Mouse (Mus musculus): ENCODE results near the gene Hoxd8. TPM values are rescaled to one million over a fixed set of nuclear protein-coding genes. Genes with fewer than 3 reads are reported as not detected.
A peak's percentile ranks its signal among the peaks of the same experiment; 100 is the strongest.

Hoxd8 gene
- polyA plus RNA-seq, 1 experiment, result not detected

- TF ChIP-seq GATA1 (IDR thresholded peaks at IDR 0.05; ENCODE audit: borderline replicate concordance, low read length), result no peak
- Histone ChIP-seq H3K36me3 (replicated peaks; ENCODE audit: low read length) (no peaks in the 10 kb centered on the region), H3K9me3 (no peaks in the 10 kb centered on the region), H3K27me3 (replicated peaks) (peaks cover 95% of the 10 kb centered on the region), H3K4me1 (peaks cover 28% of the 10 kb centered on the region), H3K4me3 (replicated peaks) (peak within 1 kb of the TSS; percentile 70)
These were observed 7.6 kb downstream of the Hoxd8 start, which contains the start of the genes Hoxd3 and Hoxd4 for GRCm38 (mm10) chr2:74711721-74712621. Gene Hoxd3 (plus strand): TSS chr2:74711927. Gene Hoxd4 (plus strand): TSS chr2:74711929.

- Histone ChIP-seq H3K4me3 (replicated peaks) (no peak overlapping the region), H3K9me3 (no peaks in the 10 kb centered on the region), H3K4me1 (peaks cover 28% of the 10 kb centered on the region), H3K36me3 (replicated peaks; ENCODE audit: low read length) (no peaks in the 10 kb centered on the region), H3K27me3 (replicated peaks) (peaks cover 95% of the 10 kb centered on the region)
- TF ChIP-seq FLI1 (IDR thresholded peaks at IDR 0.05; ENCODE audit: low read length) (no peak), GATA1 (IDR thresholded peaks at IDR 0.05; ENCODE audit: borderline replicate concordance, low read length) (no peak)
These were observed 9.1 kb downstream of the Hoxd8 start for GRCm38 (mm10) chr2:74713239-74714150.

- no peaks in the 10 kb centered on the region for H3K9me3 ChIP-seq
- no peaks in the 10 kb centered on the region for H3K36me3 ChIP-seq (replicated peaks; ENCODE audit: low read length)
- no peak overlapping the region for H3K4me3 ChIP-seq (replicated peaks)
- TF ChIP-seq FLI1 (IDR thresholded peaks at IDR 0.05; ENCODE audit: low read length) (no peak), GATA1 (IDR thresholded peaks at IDR 0.05; ENCODE audit: borderline replicate concordance, low read length) (no peak)
- peaks cover 91% of the 10 kb centered on the region for H3K27me3 ChIP-seq (replicated peaks)
- peaks cover 28% of the 10 kb centered on the region for H3K4me1 ChIP-seq
These were observed 9.9 kb downstream of the Hoxd8 start for GRCm38 (mm10) chr2:74714156-74714789.

GRCm38 (mm10) chr2:74714881-74715280 lies 10.5 kb downstream of the Hoxd8 start:
- H3K36me3 ChIP-seq (replicated peaks; ENCODE audit: low read length), result no peaks in the 10 kb centered on the region
- peak overlapping the region; percentile 71 for H3K4me3 ChIP-seq (replicated peaks)
- H3K27me3 ChIP-seq (replicated peaks), result peaks cover 90% of the 10 kb centered on the region

GRCm38 (mm10) chr2:74715504-74716241 lies 11.3 kb downstream of the Hoxd8 start:
- TF ChIP-seq GATA1 (IDR thresholded peaks at IDR 0.05; ENCODE audit: borderline replicate concordance, low read length), result no peak
- no peak for TF ChIP-seq FLI1 (IDR thresholded peaks at IDR 0.05; ENCODE audit: low read length)
- peaks cover 28% of the 10 kb centered on the region for H3K4me1 ChIP-seq
- H3K4me3 ChIP-seq (replicated peaks), result peak overlapping the region; percentile 89
- H3K9me3 ChIP-seq, result no peaks in the 10 kb centered on the region
- no peaks in the 10 kb centered on the region for H3K36me3 ChIP-seq (replicated peaks; ENCODE audit: low read length)
- H3K27me3 ChIP-seq (replicated peaks), result peaks cover 85% of the 10 kb centered on the region

More at GRCm38 (mm10) chr2:74714881-74715280, 10.5 kb downstream of the Hoxd8 start:
- Histone ChIP-seq H3K9me3 (no peaks in the 10 kb centered on the region), H3K4me1 (peaks cover 28% of the 10 kb centered on the region)
- TF ChIP-seq FLI1 (IDR thresholded peaks at IDR 0.05; ENCODE audit: low read length) (no peak), GATA1 (IDR thresholded peaks at IDR 0.05; ENCODE audit: borderline replicate concordance, low read length) (no peak)

- no peak for TF ChIP-seq FLI1 (IDR thresholded peaks at IDR 0.05; ENCODE audit: low read length)
- H3K4me1 ChIP-seq, result peaks cover 10% of the 10 kb centered on the region
- H3K27me3 ChIP-seq (replicated peaks), result peaks cover 85% of the 10 kb centered on the region
- no peaks in the 10 kb centered on the region for H3K36me3 ChIP-seq (replicated peaks; ENCODE audit: low read length)
- no peak overlapping the region for H3K4me3 ChIP-seq (replicated peaks)
- H3K9me3 ChIP-seq, result no peaks in the 10 kb centered on the region
These were observed 16.0 kb downstream of the Hoxd8 start for GRCm38 (mm10) chr2:74720384-74720783.

- H3K27me3 ChIP-seq (replicated peaks), result peaks cover 85% of the 10 kb centered on the region
- H3K4me3 ChIP-seq (replicated peaks), result no peak overlapping the region
- H3K36me3 ChIP-seq (replicated peaks; ENCODE audit: low read length), result no peaks in the 10 kb centered on the region
- H3K4me1 ChIP-seq, result peaks cover 4% of the 10 kb centered on the region
- TF ChIP-seq GATA1 (IDR thresholded peaks at IDR 0.05; ENCODE audit: borderline replicate concordance, low read length), result no peak
- TF ChIP-seq FLI1 (IDR thresholded peaks at IDR 0.05; ENCODE audit: low read length), result no peak
- H3K9me3 ChIP-seq, result no peaks in the 10 kb centered on the region
These were observed 16.6 kb downstream of the Hoxd8 start for GRCm38 (mm10) chr2:74720955-74721491.

- H3K27me3 ChIP-seq (replicated peaks), result peaks cover 86% of the 10 kb centered on the region
- no peaks in the 10 kb centered on the region for H3K36me3 ChIP-seq (replicated peaks; ENCODE audit: low read length)
- H3K9me3 ChIP-seq, result no peaks in the 10 kb centered on the region
- no peak for TF ChIP-seq GATA1 (IDR thresholded peaks at IDR 0.05; ENCODE audit: borderline replicate concordance, low read length)
- TF ChIP-seq FLI1 (IDR thresholded peaks at IDR 0.05; ENCODE audit: low read length), result no peak
- H3K4me1 ChIP-seq, result no peaks in the 10 kb centered on the region; the same call in 1 of the 2 replicates
- H3K4me3 ChIP-seq (replicated peaks), result no peak overlapping the region
These were observed 17.5 kb downstream of the Hoxd8 start for GRCm38 (mm10) chr2:74721882-74722281.
